Mouse (Mus musculus) cerebellum, adult (tissue): ENCODE measurements around the gene Hif1an.

ENCODE experiments used
- ATAC-seq: cut with Nextera tagmentation; 2 replicates; pipeline ENCODE4 v1.9.2; 2017; ENCODE audit warnings: mild to moderate bottlenecking, moderate library complexity, mixed read lengths; ENCODE audit not compliant: insufficient number of reproducible peaks, low FRiP score, low TSS enrichment

The Hif1an gene

DNA sequence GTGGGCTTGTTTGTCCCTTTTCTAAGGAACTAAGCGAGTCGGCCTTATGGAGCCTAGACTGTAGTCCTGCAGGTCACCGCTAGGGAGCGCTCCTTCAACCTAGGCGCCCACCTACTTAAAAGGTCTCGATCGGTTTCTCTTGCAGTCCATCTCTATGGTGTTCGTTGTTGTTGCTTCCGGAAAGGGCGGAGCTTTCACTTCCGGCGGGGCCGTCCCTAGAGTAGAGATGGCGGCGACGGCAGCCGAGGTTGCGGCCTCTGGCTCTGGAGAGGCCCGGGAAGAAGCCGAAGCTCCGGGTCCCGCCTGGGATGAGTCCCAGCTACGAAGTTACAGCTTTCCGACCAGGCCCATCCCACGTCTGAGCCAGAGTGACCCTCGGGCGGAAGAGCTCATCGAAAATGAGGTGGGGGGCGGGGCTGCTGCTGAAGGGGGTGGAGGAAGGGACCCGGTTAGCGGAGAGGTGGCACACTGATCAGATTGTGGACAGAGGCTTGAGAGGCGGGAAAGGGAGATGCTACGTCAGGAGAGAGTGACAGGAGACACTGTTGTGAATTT is at the start of gene Hif1an:
Gene Hif1an (plus strand): TSS at position 199 of the 555 bp plus-strand sequence.
- peak; percentile 95 for ATAC-seq

DNA sequence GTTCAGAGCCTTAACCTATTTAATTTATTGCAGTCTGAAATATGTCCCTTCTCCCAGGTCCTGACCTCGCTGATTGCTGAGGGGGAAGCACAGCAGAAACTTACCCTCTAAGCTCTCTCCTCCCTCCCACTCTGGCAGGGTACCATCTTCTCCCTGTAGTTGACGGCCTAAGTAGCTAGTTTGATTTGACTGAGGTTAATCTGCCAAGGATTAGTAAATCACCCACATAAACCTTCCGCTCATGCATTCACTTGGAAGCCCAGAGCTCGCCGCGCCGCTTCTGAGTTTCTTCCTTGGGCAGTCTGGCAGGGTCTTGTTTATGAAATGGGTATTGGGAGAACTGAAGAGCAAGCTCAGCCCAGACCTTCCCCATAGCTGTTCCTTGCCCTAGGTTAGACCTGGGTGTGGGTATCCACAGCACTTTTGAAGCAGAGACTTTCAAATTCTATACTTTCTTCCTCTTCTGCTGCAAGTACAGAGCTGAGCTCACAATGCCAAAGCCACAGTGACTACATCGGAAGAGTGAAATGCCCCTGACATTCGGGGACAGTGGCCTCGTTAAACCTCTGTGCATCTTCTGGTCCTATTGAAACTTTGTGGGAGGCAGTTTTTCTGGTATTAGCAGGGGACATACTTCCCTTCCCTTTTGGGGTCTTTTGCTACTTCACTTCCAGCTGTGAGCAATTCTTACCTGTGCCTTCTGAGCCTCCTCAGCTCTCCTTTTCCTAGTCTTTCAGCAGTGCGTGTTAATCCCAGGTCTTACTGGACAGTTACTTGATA is 49.4 kb upstream of the Hif1an start:
- ATAC-seq, result no peak

DNA sequence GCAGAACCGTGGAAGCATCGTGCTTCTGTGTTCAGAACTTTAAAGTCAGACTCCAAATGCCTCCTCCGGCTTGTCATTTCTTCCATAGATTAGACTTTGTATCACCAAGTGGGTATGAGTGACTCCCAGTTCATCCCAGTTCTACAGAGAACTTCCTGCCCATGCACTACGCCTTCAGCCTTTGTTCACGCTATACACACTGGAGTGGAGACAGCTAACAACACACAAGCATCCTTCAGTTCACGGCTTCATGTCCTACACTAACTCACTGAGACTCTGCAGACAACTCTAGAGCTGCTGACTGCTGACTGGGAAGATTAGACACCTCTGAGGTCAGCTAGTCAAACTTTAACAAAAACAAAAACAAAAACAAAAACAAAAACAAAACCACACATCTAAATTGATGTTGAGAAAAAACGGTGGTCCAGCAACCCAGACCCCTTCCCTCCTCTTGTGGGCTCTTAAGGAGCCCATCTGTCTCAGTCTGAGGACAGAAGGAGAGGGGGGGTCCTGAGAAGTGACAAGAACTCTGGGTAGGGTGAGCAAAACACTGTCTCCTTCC is 48.6 kb upstream of the Hif1an start:
- no peak for ATAC-seq

DNA sequence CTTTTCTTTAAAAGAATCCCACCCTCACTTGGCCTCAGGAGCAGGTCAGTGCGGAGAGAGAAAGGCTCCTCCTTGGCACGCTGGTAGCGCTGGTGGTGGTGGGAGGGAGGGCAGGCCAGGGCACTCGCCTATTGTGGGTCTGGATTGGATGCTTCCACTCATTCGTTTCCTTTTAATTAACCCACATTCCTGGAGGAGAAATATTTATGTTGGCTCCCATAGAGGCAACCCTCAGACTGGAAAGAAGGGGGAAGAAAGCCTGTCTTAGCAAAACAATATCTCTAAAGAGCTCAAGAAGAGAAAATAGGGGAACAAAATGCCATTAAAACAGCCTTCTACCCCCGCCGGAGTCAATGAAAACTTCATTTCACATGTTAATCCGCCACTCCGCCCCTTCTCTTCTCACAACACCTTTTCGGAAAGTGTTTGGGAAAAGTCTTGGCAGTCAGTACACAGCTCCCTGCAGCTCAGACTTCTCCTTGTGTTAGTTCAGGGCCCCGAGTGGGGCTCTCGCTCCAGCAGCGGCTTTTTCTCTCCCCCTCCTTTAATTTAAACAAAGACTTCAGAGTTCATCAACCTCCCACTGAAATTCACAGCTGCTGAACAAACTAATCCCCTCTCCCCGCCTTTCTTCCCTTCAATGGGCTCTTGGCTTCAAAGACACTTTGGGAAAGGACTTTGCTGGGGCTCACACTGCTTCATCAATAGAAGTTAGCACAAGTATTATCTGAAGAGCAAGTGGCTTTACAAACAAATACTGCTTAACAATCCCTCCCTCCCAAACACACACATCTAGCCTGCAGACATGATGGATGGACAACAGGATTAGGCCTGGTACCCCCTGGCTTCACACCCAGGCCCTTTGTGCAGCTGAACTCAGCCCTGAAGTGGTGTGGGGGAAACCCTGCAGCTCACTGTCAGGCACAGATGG is 47.9 kb upstream of the Hif1an start:
- ATAC-seq, result no peak

DNA sequence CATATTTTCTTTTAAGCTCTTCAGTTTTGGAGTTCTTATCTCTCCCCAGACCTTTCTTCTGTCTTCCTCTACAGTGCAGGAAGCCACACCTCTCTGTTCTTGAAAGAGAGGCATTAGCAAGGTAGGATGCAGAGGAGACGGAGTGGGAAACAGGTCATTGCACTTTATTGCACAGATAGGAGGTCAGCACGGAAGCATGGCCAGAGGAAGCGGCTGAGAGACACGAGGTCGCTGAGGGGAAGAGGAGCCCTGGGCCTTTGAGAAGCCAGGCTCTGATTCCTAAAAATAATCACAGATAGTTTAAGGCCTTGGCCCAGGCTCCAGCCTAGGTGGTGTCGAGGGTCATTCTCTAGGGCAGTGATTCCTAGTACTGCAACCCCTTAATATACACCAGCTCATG is 46.9 kb upstream of the Hif1an start:
- no peak for ATAC-seq

DNA sequence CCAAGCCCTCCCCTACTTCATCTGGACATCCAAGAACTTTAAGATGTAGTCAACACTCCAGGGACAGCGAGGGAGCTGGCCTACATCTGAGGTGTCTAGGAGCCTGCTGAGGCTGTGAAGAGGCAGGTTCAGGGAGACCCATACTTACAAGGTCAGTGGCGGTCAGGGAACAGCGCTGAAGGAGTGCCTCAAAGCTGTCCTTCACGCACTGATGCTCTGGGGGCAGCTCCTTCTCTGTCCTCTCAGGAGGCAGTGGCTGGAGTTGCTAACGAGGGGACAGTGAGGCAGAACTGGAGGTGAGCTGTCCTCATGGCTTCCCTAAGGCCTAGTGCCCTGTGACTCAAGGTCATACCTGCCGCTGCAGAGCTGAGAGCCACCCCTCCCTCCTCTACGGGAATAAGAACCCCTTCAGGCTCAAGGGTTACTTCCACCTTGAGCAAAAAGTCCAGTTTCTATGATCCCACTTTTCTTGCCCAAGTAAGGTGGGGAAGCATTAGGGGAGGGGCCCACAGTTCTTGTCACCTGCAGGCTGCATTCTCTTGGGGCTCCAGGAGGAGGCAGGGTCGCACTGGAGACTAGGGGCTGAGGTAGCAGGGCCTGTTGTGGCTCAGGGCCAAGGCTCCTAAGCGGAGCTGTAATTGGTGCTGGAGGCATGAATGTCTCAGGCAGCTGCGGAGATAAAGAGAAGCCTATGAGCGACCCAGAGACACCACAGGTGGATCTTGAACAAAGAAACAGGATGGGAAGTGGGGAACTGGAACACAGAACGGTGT is 44.5 kb upstream of the Hif1an start:
- ATAC-seq, result no peak

DNA sequence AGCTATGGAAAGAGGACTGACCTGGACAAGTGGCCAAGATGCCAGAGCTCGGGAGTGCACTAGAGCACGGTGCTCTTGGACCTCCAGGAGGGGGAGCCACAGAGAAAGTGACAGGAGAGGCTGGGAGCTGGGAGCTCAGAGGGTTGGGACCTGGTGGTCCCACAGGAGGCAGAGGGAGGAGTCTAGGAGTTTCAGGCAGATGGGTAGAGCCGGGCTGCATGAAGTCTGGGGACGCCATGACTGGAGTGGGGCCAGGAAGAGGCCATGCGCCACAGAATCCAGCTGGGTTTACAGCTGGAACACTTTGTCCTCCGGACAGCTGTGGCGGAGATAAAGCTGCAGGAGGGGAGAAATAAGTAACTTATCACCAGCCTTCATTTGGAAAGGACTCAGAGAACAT is 43.5 kb upstream of the Hif1an start:
- no peak for ATAC-seq

DNA sequence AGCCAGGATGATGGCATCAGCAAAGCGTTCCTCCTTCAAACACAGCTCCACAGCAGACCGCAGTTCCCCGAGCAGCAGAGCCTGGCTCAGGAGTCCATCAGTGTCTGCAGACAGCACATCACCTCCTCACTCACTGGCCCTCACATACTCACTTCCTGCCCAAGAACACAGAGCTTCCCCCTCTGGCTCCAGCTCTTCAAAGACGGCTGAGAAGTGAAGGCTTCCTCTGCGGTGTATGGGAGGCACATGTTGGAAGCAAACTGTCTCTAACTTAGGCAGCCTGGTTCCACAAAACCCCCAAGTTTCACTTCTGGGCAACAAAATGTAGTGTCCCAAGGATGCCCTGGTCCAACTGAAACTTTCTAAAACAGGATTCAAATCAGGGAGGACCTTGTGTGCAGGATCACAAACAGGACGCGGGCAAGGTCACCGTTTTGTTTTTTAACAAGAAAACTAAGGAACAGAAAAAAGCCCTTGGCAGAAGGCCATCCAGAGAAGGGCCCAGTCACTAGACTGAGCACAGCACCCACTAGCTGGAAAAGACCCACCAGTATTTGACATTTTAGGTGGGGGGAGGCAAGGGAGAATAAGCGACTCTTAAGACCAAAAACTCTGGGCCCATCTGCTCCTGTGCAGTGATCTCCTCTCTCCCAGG is 37.0 kb upstream of the Hif1an start:
- ATAC-seq, result no peak

DNA sequence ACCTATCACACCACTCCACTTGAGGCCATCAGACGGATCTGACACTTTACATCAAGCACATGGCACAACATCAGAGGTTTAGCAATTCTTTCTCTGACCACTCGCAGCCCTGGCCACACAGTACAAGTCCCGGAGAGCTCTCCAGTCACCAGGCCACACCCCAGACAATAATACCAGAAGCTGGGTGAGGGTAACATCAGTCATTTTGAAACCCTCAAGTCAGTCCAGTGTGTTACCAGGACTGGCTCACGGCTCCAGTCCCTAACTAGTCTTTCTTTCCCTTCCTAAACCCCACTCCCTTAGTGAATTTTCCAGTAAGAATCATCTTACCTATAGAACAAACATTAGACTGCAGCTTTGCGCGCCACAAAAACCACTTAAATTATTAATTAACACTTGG is 32.6 kb upstream of the Hif1an start:
- ATAC-seq, result no peak

DNA sequence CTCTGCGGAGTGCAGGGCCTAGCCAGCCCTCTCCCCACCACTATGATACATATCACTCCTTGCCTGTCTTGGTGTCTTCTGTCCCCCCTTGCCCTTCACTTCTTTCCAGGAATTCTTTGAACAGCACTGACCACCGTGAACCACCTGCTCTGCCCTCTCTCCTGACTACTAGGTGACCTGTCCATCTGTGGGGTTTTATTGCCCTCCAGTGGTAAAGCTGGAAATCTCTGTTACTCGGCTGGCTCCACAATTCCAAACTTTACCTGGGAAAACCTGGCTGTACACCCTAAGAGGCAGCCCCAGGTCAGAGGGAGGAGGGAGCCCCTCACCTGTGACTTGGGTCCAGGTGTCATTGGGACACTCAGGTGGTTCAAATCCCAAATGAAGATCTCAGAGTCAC is 27.3 kb upstream of the Hif1an start:
- no peak for ATAC-seq

DNA sequence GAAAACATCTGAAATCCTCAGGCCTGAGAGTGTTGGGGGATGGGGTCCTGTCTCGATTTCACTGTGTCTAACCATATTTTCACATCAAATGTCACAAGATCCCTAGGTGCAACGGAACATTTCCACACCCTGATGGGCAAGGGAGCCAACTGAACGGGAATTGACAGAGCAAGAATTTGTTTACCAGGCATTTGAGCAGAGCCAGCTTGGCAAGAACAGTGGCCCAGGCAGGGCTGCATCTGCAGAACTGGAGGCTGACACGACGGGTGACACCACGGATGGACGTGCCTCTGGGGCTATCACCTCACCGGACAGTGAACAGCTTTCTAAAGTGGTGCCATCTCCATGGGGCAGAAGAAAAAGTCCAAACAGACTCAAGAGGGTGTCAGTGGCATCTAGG is 25.2 kb upstream of the Hif1an start:
- ATAC-seq, result no peak

DNA sequence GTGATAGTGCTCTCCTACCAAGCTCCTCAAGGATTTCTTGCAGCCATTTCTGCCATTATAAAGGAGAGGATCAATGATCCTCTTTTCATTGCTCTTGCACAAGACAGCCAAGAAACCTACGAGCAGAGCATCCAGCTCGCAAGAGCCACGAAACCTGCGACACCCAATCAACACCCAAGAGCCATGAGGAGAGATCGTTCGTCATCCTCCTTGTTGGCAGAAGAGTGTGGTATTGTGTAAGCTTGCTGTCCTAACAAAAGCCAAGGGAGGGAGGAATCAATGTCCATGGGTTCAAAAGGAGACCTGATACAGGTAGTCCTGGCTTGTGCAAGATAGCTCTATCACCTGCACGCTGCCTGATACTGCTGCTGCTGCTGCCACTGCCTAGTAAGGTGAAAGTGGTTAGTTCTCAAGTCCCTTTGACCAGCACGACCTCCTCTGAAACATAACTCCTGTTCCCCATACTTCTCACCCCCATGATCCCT is 19.9 kb upstream of the Hif1an start:
- ATAC-seq, result no peak

DNA sequence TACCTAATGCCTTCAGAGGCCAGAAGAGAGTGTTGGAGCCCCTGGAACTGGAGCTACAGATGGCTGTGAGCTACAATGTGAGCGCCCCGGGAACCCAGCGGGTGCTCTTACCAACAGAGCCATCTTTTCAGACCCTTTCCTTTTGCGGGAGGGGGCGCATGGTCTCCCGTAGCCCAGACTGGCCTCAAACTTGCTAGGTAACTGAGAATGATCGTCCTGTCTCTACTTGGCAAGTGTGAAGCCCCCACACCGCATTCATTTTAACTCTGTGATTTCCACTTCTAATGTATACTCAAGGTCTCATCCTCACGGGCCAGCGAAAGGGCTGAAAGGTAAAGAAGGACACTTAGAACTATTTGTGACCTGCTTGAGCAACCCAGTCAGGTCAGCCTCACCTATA is 18.3 kb upstream of the Hif1an start:
- ATAC-seq, result no peak

DNA sequence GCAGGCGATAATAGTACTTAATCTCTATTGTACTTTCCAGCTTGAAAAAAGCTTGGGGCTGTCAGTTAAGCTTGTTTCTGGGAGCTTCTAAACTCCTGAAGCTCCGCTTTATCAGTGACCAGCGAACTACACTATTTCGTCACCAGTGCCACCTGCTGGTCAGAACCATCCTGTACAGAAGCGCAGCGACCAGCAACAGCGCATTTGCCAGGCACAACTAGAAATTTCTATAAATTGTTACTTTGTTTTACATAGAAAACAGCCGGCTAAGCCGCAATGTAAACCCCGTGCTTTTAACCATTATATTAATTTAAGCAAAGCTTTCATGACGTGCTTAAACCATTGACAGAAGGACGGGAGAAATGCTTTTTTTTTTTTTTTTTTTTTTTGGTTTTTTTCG is 17.9 kb upstream of the Hif1an start:
- ATAC-seq, result no peak

DNA sequence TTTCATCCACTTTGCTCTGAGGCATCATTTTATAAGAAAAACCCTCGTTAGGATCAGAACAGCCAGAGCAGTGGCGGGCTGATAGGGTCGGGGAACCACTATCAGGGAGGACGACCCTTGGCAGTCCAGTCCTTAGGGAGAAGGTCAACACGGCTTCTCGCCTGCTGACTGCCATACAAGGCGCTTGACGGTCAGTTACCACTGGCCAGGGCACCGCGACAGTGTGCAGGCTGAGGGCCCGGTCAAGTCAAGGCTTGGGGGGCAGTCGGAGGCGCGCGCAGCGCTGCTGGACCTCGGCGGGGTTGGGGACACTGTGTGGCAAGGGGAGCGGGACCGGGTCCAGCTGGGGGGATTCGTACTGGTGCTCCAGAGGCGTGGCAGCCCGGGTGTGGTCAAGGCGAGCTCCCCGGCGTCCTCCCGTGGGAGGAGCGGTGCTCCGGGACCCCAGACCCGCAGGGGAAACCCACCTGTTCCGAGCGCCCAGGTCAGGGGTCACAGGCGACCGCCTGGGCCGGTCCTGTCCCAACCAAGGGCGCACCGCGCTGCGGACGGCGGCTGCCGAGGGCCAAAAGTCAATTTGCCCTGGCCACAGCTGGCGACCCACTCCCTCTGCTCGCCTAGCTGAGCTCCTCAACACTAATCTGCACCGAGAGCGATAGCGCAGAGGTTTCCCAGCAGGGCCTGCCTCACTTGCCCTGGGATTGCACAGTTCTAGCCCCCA is 17.2 kb upstream of the Hif1an start, which contains the start of gene Sec31b:
Gene Sec31b (minus strand): TSS at position 544 of the 721 bp plus-strand sequence.
- ATAC-seq, result peak; percentile 40; the same call in 1 of the 2 replicates

DNA sequence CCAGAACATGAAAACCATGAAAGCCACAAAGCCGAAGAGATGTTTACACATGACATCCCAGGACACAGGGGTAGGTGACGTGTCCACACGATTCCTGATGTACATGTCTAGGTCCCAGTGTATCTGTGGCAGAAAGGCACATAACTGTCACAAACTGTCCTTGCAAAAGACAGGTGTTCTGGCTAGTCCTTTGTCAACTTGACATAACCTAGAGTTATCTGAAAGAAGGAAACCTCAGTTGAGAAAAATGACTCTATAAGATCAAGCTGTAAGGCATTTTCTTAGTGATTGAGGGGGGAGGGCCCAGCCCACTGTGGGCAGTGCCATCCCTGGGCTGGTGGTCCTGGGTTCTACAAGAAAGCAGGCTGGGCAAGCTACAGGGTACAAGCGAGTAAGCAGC is 9.9 kb upstream of the Hif1an start, which contains the start of gene Gm20538:
Gene Gm20538 (minus strand): TSS at position 101 of the 400 bp plus-strand sequence.
- ATAC-seq, result no peak

DNA sequence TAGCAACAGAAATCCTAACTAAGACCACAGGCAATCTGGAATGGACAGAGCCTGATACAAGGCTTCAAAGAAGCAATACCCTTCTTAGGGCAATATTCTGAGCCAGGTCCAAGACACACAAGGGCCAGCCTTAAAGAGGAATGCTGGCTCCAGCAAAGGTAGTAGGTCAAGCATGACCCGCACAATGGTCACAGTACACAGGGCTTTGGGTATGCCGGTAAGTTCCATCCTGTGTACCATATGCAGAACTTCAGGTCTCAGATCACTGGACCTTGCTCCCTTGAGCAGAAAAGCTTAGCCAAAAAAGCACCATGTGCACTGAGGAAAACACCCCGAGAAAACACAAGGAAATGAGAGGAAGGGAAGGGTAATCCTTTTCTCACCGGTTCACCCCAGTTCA is 9.4 kb upstream of the Hif1an start:
- ATAC-seq, result no peak

DNA sequence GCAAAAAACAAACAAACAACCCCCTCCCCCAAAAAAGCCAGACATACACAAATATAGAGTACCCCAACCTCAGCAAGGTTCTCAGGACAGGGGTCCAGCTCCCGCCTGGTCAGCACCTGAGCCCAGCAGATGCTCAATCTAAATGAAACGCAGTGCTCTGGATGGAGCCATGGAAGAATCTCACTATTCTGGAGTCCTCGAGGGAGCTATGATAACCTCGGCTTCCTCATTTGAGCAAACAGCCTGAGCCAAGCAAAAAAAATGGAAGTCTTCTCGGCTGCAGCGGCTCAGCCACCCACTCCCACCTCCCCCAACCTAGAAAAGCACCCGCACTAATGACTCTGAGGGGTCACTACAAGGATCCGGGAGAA is 8.2 kb upstream of the Hif1an start:
- ATAC-seq, result 0 out of 2 replicates have a peak, but pooled peaks have one; percentile 27
